Mouse (Mus musculus) spleen, postnatal 10 days (tissue): Measurements from ENCODE around the gene Lrrc36.
A peak's percentile ranks its signal among the peaks of the same experiment; 100 is the strongest.

ENCODE experiments used
- DNase-seq, 2 experiments: peaks; one replicate each; pipeline ENCODE4 v3.0.0; 2021 to 2022; ENCODE audit warnings: low spot score in 2 of 2

Gene Lrrc36

DNA sequence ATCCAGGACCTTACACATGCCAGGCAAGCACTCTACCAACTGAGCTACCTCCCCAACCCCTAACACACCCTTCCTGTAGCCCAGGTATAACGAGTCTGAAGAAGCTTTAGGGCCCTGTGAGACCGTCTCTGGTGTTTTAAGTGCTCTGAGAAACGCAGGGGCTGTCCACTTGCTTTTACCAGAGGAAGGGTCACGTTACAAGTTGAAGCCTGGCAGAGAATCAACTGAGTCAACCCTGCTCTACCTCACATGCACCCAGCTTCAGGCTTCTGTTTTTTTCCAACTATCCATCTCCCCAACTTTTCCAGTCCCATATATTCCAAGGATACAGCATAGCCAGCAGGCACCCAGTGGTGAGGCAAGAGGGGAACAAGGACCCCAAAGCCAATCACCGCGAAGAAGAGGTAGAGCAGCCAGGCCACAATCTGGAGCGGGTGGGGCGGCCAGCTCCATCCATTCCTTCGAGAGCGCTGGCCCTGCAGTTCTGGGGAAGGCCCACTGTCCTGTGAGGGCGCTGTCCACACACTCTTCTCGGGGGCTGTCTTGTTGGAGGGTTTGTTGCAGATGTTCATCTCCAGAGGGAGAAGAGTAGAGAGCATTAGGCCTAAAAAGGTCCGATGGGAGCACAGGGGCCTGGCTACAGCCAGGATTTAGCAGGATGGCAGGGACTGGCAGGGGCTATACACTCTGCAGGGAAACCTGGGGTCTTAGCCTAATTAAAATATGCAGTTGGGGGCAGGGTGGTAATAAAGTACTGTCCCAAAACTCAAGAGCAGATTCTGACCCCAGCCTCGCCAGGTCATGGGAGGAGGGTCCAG, 70.0 kb downstream of the Lrrc36 start:
- no peak for DNase-seq

DNA sequence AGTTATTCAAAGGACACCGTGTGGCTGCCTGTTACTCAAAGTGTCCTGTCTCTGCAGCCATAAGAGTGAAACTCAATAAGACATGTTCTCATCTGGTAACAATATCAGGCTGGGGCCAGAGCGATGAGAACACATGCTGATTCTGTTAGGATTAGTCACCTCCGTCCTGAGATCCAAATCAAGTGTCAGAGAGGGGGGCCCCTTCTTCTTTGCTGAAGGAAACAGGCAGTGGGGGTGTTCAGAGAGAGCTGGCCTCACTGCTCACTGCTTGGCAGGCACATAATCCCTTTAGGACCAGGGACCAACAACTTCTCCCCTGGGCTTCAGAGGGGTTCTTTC, 70.6 kb downstream of the Lrrc36 start:
- no peak for DNase-seq

DNA sequence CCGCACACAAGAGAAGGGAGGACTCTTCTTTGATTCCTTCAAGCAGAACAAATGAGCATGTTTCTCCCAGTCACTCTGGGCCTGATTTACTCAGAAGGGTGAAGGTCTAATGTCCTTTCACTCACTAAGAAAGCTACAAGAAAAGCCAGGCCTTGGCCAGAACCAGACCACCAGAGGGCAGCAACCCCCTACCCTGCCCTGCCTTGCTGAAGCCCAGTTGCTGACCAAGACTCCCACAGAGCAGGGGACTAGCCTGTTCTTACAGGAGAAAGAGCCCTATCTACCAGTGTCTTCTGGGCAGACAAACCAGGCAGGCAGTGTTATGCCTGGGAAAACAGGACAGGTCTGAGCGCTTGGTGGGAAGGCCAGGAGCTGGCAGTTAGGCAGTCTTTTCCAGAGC, 71.0 kb downstream of the Lrrc36 start:
- DNase-seq, result peak in 1 of 2 experiments; percentile 62

DNA sequence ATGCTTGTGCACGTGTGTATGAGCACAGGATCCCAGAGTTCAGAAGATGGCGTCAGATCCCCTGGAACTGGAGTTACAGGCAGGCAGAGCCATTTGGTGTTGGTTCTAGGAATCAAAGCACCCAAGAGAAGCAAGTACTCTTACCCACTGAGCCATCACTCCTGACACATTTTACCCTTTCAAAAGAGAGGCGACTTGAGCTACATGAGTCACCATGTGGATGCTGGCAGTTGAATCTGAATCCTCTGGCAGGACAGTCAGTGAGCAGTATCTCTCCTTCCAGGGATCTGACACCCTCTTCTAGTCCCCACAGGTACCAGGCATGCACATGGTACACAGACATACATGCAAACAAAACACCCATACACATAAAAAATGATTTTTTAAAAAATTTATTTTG, 74.7 kb downstream of the Lrrc36 start:
- peak in 1 of 2 experiments; percentile 1 for DNase-seq

DNA sequence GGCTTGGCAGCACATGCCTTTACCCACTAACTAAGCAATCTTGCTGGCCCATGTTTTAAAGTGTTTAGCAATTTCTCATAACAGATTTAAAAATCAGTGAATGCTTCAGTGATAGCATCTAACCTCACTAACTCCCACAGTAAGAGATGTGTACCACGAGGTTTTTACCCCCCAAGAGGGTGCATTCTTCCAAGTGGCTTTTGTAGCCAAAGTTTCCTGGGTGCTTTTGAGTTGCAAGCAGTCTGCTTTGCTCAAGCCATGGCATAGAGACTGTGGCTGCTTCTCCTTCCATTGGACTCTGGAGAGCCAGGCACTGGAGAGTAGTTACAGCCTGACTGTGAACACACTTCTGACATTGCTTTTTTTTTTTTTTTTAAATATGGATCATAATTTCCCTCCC, 75.9 kb downstream of the Lrrc36 start:
- no peak for DNase-seq

DNA sequence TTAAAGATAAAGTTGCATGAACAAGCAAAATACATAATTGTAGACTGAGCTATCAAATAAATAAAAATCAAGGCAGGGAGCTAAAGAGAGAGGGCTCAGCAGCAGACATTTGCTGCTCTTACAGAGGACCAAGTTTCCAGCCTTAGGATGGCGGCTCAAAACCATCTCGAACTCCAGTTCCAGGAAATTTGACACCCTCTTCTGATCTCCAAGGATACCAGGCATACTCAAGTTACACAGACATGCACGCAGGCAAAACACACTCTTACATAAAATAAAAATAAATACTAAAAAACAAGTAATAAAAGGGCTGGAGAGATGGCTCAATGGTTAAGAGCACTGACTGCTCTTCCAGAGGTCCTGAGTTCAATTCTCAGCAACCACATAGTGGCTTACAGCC, 80.1 kb downstream of the Lrrc36 start:
- no peak for DNase-seq

DNA sequence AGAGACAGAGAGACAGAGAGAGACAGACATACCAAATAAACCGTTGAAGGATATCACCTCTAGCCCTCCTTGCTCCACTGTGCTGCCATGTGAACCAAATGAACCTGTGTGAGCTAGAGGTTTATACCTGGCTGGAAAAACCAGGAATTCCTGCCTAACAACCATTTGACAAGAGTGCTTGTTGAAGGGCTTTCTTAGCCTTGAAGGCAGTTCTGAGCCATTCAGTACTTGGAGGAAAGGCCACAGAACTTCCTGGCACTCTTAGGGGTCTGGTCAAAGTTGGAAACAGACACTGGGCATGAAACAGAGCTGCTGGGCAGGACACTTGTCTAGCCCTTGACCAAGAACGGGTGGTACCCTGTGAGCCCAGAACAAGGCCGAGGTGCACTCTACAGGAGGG, 81.2 kb downstream of the Lrrc36 start:
- DNase-seq, result no peak

DNA sequence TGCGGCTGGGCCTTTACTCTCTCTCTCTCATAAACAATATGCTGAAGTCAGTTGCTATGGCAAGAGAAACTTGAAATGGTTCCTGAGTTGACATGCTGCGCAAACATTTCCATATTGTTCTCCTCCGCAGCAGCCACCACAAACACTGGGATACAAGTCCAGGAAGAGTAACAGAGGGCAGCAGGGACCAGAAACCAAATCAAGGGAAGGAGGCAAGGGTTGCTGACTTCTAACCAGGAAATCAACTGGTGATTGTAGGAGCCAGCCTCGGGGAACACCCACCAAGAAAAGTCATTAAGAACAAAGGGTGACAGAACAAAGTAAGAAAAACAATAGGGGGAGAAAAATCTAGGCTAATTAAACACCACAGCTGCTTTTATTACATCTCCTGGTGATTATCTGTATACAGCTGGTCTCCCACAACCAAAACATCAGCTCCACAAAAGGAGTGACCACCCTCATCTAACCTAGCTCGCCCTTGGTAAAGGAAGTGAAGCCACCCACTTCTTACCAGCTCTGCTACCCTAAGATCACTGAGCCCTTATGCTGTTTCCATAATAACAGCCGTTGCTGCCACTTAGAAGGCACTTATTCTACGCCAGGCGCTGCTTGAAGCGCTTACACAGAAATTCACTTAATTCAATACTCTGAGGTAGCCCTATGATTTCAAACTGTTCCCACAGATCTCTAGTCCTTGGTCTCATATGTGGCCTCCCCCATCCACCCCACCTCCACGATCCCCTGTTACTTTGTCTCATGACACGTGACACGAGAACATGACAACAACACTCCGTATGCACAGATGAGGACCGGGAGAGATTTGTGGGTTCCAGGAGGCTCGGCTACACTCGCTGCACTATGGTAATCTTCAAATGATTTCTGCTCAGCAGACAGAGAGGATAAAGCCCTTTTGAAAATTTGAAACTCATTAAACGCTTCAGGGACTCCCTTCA, 82.3 kb downstream of the Lrrc36 start:
- DNase-seq, result peak in 1 of 2 experiments; percentile 2

DNA sequence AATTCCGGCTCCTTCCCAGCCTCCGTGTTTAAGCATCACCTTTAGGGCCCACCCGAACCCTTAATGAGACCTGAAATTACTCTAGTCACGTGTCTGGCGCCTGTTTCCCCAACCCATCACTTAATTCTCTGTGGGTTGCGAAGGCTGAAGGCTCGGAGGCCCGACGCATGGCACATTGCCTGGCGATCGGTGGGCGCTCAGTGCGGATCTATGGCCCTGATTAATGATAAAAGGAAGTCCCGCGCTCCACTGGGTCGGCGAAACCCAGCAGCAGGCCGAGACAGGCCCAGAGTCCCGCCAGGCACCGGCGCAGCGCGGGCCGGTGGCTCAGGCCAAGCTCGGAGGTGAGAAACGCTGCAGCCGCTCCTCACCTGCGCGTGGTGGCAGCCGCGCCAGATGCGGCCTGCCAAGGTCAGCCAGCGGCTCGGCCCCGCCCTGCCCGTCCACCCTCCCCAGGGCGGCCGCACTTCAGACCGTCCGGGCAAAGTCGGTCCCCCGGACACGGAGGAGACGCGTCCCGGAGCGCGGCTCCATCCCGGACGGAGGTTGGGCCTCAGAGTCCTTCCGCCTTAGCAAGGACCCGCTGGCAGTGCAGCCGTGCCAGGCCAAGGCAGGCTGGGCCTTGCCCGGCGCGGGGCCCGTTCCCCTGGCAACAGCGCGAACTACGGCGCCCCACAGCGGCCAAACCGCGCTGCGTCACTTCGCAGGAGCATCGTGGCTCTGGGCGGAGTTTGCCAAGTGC, 83.2 kb downstream of the Lrrc36 start, which contains the start of gene Zdhhc1:
TSS of gene Zdhhc1 (minus strand) at position 464 of the 742 bp plus-strand sequence.
- DNase-seq, result peak; percentile 82 to 87

DNA sequence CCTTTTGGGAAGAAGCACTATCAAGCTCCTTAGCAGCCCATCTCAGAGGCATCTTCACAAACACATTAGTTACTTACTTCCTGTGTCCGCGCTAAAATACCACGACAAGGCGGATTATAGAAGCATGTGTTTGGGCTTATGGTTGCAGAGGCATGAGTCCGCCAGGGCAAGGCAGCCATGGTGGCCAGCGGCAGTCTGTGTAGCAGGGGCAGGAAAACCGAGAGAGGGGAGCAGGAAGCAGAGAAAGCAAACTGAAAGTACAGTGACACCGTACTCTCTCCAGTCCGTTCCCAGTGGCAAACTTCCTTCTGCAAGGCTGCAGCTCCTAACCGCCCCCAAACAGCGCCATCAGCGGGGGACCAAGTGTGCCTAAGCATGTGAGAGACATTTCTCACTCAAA, 86.4 kb downstream of the Lrrc36 start:
- DNase-seq, result peak in 1 of 2 experiments; percentile 6

DNA sequence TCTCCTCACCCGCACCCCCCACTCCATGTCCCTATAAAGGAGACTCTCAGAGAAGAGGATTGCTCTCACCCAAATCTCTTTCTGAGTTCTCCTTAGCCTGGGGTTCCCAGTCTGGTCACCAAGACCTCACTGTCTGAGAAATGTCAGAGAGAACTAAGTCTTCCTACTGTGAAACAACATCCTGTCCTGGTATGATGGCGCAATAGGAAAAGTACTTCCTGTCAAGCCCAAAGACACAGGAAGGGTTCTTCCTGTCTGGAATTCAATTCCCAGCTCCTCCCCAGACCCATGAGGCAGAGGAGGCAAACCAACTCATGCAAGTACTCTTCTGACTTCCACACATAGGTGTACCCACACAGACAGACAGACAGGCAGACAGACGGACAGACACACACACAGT, 91.2 kb downstream of the Lrrc36 start:
- DNase-seq, result no peak

DNA sequence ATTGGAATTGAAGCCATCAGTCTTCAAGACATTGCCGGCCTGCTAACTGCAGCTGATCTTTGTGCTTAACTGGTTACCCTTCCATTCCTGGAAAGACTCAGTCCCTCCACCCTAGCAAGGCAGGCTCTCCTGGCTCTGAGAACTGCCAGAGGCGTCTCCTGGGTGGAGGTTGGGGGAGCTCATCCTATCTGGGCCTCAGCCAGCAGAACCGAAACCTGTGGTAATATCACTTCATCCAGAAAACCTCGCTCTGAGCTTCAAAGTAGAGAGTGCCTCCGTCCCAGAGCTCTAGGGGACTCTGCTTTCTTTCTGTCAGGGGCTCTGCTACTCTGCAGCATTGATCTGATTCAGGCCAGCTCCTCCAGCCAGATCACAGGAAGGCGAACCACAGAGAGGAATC, 93.6 kb downstream of the Lrrc36 start:
- DNase-seq, result no peak

DNA sequence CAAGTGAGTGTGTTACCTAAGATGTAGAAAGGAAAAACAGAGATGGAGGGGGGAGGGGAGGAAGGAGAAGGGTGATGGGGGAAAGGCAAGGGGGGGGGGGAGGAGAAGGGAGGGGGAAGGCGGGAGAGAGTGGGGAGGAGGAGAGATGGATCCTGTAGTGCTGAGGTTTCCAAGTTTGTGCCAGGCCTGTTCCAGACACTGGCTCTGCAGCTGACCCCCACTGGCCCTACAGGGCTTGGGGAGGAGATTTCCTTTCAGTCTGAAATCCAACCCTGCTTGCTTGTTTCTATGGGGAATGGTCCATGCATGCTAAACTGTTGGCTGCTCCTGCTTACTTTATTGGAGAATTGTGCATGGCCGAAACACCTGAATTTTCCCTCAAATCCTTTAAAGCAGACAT, 95.4 kb downstream of the Lrrc36 start:
- no peak for DNase-seq

DNA sequence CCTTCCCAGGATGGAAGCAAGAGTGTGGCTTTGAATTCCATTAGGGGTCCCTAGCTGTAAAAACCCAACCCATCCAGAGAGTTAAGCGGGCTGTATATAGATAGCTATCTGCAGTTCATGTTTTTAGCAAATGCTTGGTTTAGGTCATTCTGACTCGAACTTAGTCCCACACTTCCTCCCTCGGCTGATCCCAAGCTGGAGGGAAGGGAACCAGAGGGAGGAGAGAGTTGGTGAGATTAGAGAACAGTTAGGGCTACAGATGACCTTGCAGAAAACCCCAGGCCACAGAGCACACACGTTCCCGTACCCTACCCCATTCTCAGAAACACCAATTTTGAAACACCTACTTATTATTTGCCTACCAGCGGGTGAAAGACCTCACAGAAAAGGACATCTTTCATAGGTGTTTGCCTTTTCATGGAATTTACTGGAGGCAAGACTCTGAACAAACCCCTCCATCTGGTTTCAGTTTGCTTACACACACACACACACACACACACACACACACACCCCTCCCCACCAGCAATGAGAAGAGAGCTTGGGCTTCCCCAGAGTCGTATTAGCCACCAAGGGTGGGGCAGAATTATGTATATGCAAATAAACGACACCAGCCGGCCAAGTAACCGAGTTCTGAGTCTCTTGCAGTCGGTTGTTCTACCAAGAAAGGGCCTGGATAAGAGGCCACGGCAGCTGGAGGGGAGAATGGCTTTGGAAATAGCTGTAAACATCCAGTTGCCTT, 96.8 kb downstream of the Lrrc36 start:
- no peak for DNase-seq
